Mouse (Mus musculus): Measurements from ENCODE around the gene Phtf1. TPM values are rescaled to one million over a fixed set of nuclear protein-coding genes. Genes with fewer than 3 reads are reported as not detected.

Phtf1 gene
- total RNA-seq (2023), result 8.1 and 11.3 TPM in 2 replicates

DNA sequence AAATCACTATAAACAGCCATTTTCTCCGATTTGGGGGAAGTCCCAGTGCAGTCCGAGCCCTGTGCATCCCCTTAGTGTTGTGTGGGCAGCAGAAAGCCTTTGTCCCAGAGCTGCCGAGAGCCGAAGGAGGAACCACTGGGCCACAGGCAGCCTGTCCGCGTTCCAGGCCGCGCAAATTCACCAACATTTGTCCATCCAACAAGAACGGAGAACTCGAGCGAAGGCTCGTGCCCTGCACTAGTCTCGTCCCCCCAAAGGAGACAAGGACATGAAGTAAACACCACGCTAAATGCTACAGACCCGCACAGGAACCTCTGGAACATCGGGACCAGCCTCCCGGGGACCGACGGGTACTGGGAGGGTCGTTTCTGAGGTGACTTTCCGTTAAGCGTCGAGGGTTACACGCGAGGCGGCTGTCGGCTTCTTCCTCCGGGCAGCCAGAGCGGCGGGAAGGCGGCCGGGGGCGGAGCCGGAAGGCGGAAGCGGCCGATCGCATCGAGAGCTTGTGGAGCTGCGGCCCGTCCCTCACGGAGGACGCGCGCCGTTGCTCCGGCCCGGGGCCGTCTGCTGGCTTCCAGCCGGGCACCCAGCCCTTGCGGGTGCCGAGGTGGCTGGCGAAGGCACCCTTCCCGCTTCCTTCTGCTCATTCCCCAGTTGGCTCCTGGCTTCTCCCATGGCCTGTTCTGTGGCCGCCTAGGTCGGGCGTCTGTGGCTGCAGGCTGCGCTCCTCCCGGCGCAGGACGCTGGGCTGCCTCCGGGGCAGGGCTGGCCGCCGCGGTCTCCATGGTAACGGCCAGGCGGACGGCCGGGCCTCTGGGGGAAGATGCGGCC, at the start of gene Phtf1:
TSS of gene Phtf1 (plus strand) at position 250 of the 831 bp plus-strand sequence.

Other genes starting within 250 kb of the Phtf1 start
- gene Olfml3, start 230.1 kb upstream of the Phtf1 start, total RNA-seq (2023), result 0.95 and 1.1 TPM in 2 replicates
- not detected in 2 replicates for gene Gm10964, start 228.7 kb upstream of the Phtf1 start, total RNA-seq (2023)
- 365 and 395 TPM in 2 replicates for gene Hipk1, start 176.5 kb upstream of the Phtf1 start, total RNA-seq (2023)
- 37.8 and 46.5 TPM in 2 replicates for gene Dclre1b, start 158.7 kb upstream of the Phtf1 start, total RNA-seq (2023)
- gene Ap4b1, start 158.6 kb upstream of the Phtf1 start, total RNA-seq (2023), result 15.1 and 27.7 TPM in 2 replicates
- gene Gm43064, start 158.5 kb upstream of the Phtf1 start, total RNA-seq (2023), result 0.38 TPM in 1 of 2 replicates, not detected in the other
- 0.54 and 0.75 TPM in 2 replicates for gene Bcl2l15, start 135.5 kb upstream of the Phtf1 start, total RNA-seq (2023)
- gene Ptpn22, start 108.3 kb upstream of the Phtf1 start, total RNA-seq (2023), result 47.2 and 54.4 TPM in 2 replicates
- 15.5 and 19.5 TPM in 2 replicates for gene Rsbn1, start 54.0 kb upstream of the Phtf1 start, total RNA-seq (2023)

Measured in neutrophil, adult 65 days (primary cell).